Mouse (Mus musculus): Measurements from ENCODE around the gene Gm10273. TPM values are rescaled to one million over a fixed set of nuclear protein-coding genes. Genes with fewer than 3 reads are reported as not detected.

Gm10273 gene
- polyA plus RNA-seq, 1 experiment, result 13.7 TPM

GRCm38 (mm10) chr10:59444635-59445034 is 49.2 kb downstream of the Gm10273 start:
- 58% methylated on average over 8 of the region's 8 CpGs for WGBS
- no peak for DNase-seq (ENCODE audit: low read depth, low spot score)

Other genes starting within 250 kb of the Gm10273 start
- gene Sept10, start 173.8 kb upstream of the Gm10273 start, polyA plus RNA-seq (2012; rRNA removed), result 3.9 and 5.0 TPM in 2 replicates
- 2.7 and 4.9 TPM in 2 replicates for gene Sowahc, start 173.7 kb upstream of the Gm10273 start, polyA plus RNA-seq (2012; rRNA removed)
- gene P4ha1, start 72.3 kb upstream of the Gm10273 start, polyA plus RNA-seq (2012; rRNA removed), result 4.2 and 4.9 TPM in 2 replicates
- gene Pla2g12b, start 8.0 kb downstream of the Gm10273 start, polyA plus RNA-seq (2012; rRNA removed), result 46.2 and 97.8 TPM in 2 replicates
- gene Oit3, start 46.1 kb downstream of the Gm10273 start, polyA plus RNA-seq (2012; rRNA removed), result 0.29 and 0.30 TPM in 2 replicates
- not detected in 2 replicates for gene Gm10322, start 220.4 kb downstream of the Gm10273 start, polyA plus RNA-seq (2012; rRNA removed)
- 61.8 and 86.4 TPM in 2 replicates for gene Mcu, start 221.1 kb downstream of the Gm10273 start, polyA plus RNA-seq (2012; rRNA removed)

All from large intestine, adult 2 months (tissue).